Comparison of ENCODE assay signal across 33 mouse cellular contexts in genomic region chr1:191070259-191070658, GRCm38 (mm10). TPM values are rescaled to one million over a fixed set of nuclear protein-coding genes. Genes with fewer than 3 reads are reported as not detected.
DNase-seq lines count a peak whose midpoint lies in the region; ATAC-seq and TF ChIP-seq lines count a peak whose summit lies in the region.
"Had no signal": no experiment of that assay in that cellular context is flagged by ENCODE, and none has a peak within 500 bp of the region (broad histone marks: within the 10 kb centered on the region; RNA-seq: fewer than 3 reads in every experiment).

No protein-coding gene starts in this region.

- H3K9ac ChIP-seq in liver, adult 2 months (ENCODE audit: low read depth, low read length) = no peak overlapping the region
- no peak overlapping the region for H3K9ac ChIP-seq in liver, embryonic 11.5 days (ENCODE audit: low read depth, low read length)
- H3K9ac ChIP-seq in intestine, postnatal 0 days (ENCODE audit: low read depth, low read length) = no peak overlapping the region; the same call in 1 of the 2 replicates
- H3K9ac ChIP-seq: forebrain, embryonic 13.5 days; heart, embryonic 13.5 days; hindbrain, embryonic 12.5 days; hindbrain, embryonic 15.5 days had no signal

- no peak overlapping the region for H3K4me3 ChIP-seq in liver, adult 2 months (ENCODE audit: insufficient read depth, low read depth, low read length)
- no peak overlapping the region for H3K4me3 ChIP-seq in liver, embryonic 11.5 days (ENCODE audit: low read depth, low read length)
- no peak overlapping the region for H3K4me3 ChIP-seq in brown adipose tissue, adult 24 weeks (ENCODE audit: insufficient read depth, low read depth, low read length)
- no peak overlapping the region for H3K4me3 ChIP-seq in intestine, postnatal 0 days (ENCODE audit: low read depth, low read length)
- H3K4me3 ChIP-seq: forebrain, embryonic 10.5 days; forebrain, embryonic 13.5 days; heart, embryonic 10.5 days; heart, embryonic 13.5 days; hindbrain, embryonic 12.5 days; hindbrain, embryonic 15.5 days had no signal

- H3K27me3 ChIP-seq in liver, adult 2 months (ENCODE audit: control insufficient read depth, insufficient read depth, low read length) = no peaks in the 10 kb centered on the region
- no peaks in the 10 kb centered on the region for H3K27me3 ChIP-seq in liver, embryonic 11.5 days (replicated peaks; ENCODE audit: control insufficient read depth, insufficient read depth, low read length)
- no peaks in the 10 kb centered on the region for H3K27me3 ChIP-seq in intestine, postnatal 0 days (replicated peaks; ENCODE audit: control insufficient read depth, insufficient read depth, low read length)
- H3K27me3 ChIP-seq: forebrain, embryonic 13.5 days; heart, embryonic 13.5 days; hindbrain, embryonic 12.5 days; hindbrain, embryonic 15.5 days; Patski had no signal

- no peaks in the 10 kb centered on the region for H3K79me2 ChIP-seq in liver, adult 2 months (ENCODE audit: control insufficient read depth, insufficient read depth, low read length)

- TF ChIP-seq POLR2A in liver, adult 2 months (IDR thresholded peaks at IDR 0.05; ENCODE audit: extremely low read depth, insufficient read depth, low read length) = no peak

- 82% methylated on average over 4 of the region's 4 CpGs for WGBS in liver, adult 2 months
- WGBS in liver, embryonic 11.5 days = 85% methylated on average over 4 of the region's 4 CpGs
- 73% methylated on average over 4 of the region's 4 CpGs for WGBS in intestine, postnatal 0 days

- TF ChIP-seq CTCF in liver, adult 2 months (IDR thresholded peaks at IDR 0.05; ENCODE audit: low read depth, low read length) = no peak
- no peak for TF ChIP-seq CTCF in intestine, postnatal 0 days (IDR thresholded peaks at IDR 0.05; ENCODE audit: low read depth)

- H3K27ac ChIP-seq in liver, adult 2 months (replicated peaks; ENCODE audit: insufficient read depth, low read depth, low read length) = peak overlapping the region; percentile 54
- H3K27ac ChIP-seq in liver, embryonic 11.5 days (ENCODE audit: low read depth, low read length) = no peak overlapping the region
- H3K27ac ChIP-seq in brown adipose tissue, adult 24 weeks (replicated peaks; ENCODE audit: low read depth, low read length) = 0 out of 2 replicates have a peak overlapping the region, but pooled peaks have one; percentile 10
- peak overlapping the region; percentile 96 for H3K27ac ChIP-seq in intestine, postnatal 0 days (ENCODE audit: low read depth, low read length)
- H3K27ac ChIP-seq: forebrain, embryonic 10.5 days; forebrain, embryonic 13.5 days; heart, embryonic 10.5 days; heart, embryonic 13.5 days; hindbrain, embryonic 12.5 days; hindbrain, embryonic 15.5 days had no signal

- no peak overlapping the region for H3K4me2 ChIP-seq in liver, embryonic 11.5 days
- H3K4me2 ChIP-seq in intestine, postnatal 0 days (replicated peaks; ENCODE audit: low read depth) = no peak overlapping the region
- H3K4me2 ChIP-seq: forebrain, embryonic 13.5 days; heart, embryonic 13.5 days; hindbrain, embryonic 12.5 days; hindbrain, embryonic 15.5 days had no signal

- ATAC-seq in liver, embryonic 11.5 days (replicated peaks; ENCODE audit: low FRiP score) = no peak
- ATAC-seq in intestine, postnatal 0 days = no peak
- ATAC-seq: activated CD4-positive, CD25-positive, alpha-beta regulatory T cell, adult 4 months; forebrain, embryonic 13.5 days; forebrain, embryonic 16.5 days; Patski had no signal

- no peaks in the 10 kb centered on the region for H3K9me3 ChIP-seq in liver, embryonic 11.5 days (ENCODE audit: control insufficient read depth, low read length)
- no peaks in the 10 kb centered on the region for H3K9me3 ChIP-seq in intestine, postnatal 0 days (ENCODE audit: control insufficient read depth)
- H3K9me3 ChIP-seq: forebrain, embryonic 10.5 days; forebrain, embryonic 13.5 days; G1E; heart, embryonic 10.5 days; heart, embryonic 13.5 days; hindbrain, embryonic 12.5 days; hindbrain, embryonic 15.5 days had no signal

- H3K4me1 ChIP-seq in liver, adult 2 months (ENCODE audit: control insufficient read depth, insufficient read depth, low read length) = peaks cover 19% of the 10 kb centered on the region
- no peaks in the 10 kb centered on the region for H3K4me1 ChIP-seq in liver, embryonic 11.5 days (replicated peaks; ENCODE audit: control insufficient read depth, insufficient read depth, low read length)
- H3K4me1 ChIP-seq in brown adipose tissue, adult 24 weeks (ENCODE audit: control insufficient read depth, insufficient read depth, insufficient read length, low read length) = no peaks in the 10 kb centered on the region
- H3K4me1 ChIP-seq in intestine, postnatal 0 days (replicated peaks; ENCODE audit: control insufficient read depth, insufficient read depth, low read length) = 0 out of 2 replicates have a peak, but pooled peaks cover 3% of the 10 kb centered on the region
- H3K4me1 ChIP-seq: forebrain, embryonic 10.5 days; forebrain, embryonic 13.5 days; heart, embryonic 10.5 days; hindbrain, embryonic 12.5 days; hindbrain, embryonic 15.5 days had no signal

- no peak for DNase-seq in liver, adult 2 months (ENCODE audit: extremely low read depth, low read depth, low spot score)
- DNase-seq in liver, embryonic 11.5 days (ENCODE audit: low spot score) = no peak
- peak; percentile 71 for DNase-seq in ES-CJ7 (ENCODE audit: low read depth, low spot score)
- DNase-seq in urinary bladder, postnatal 25 days (ENCODE audit: low spot score) = no peak
- DNase-seq in heart, adult 8-10 months (ENCODE audit: low spot score) = no peak
- DNase-seq in heart, adult 18-20 months = no peak
- DNase-seq: adrenal gland, adult 8-10 months; adrenal gland, postnatal 25 days; cerebellum, adult 18-20 months; cerebellum, adult 9-10 months; cerebellum, postnatal 14 days; gastrocnemius, postnatal 14 days; heart, adult 11 months; heart, postnatal 14 days; heart, postnatal 4 days had no signal

- no peaks in the 10 kb centered on the region for H3K36me3 ChIP-seq in liver, adult 2 months (ENCODE audit: control insufficient read depth, insufficient read depth, low read length)
- H3K36me3 ChIP-seq in liver, embryonic 11.5 days (ENCODE audit: control insufficient read depth, insufficient read depth, low read length) = peaks cover 51% of the 10 kb centered on the region
- peaks cover 3% of the 10 kb centered on the region; the same call in 1 of the 2 replicates for H3K36me3 ChIP-seq in intestine, postnatal 0 days (ENCODE audit: control insufficient read depth, insufficient read depth)
- H3K36me3 ChIP-seq: hindbrain, embryonic 15.5 days had no signal

RNA-seq across cellular contexts. Expression of gene Nsl1, which starts 7.4 kb away (rescaled TPM):
- 0.34 and 0.46 TPM in 2 replicates for total RNA-seq in liver, adult 2 months (2014; rRNA removed)
- 0.04 and 0.11 TPM in 2 replicates for polyA plus RNA-seq in liver, adult 2 months (2012; rRNA removed)
- polyA plus RNA-seq in liver, embryonic 11.5 days (2014; fragmentation: Nextera tagmentation; extraction: Ambion mirVana) = 27.7 and 30.7 TPM in 2 replicates
- 0.28 and 0.79 TPM in 2 replicates for polyA plus RNA-seq in brown adipose tissue, adult 24 weeks (2012; ENCODE audit: insufficient read depth, insufficient read length, missing spikeins)
- polyA plus RNA-seq in intestine, postnatal 0 days (2015; fragmentation: Nextera tagmentation; extraction: Ambion mirVana) = 3.8 TPM in 2 replicates
- total RNA-seq in heart, adult 8-10 months (2022) = under 1 TPM; 0.19 to 0.79 (median 0.34) TPM
- under 1 TPM; 0.67 to 0.77 TPM for total RNA-seq in heart, adult 18-20 months (2021)

RNA-seq across cellular contexts. Expression of gene Tatdn3, which starts 7.5 kb away (rescaled TPM):
- total RNA-seq in liver, adult 2 months (2014; rRNA removed) = 9.3 and 16.3 TPM in 2 replicates
- 5.0 and 9.4 TPM in 2 replicates for polyA plus RNA-seq in liver, adult 2 months (2012; rRNA removed)
- polyA plus RNA-seq in liver, embryonic 11.5 days (2014; fragmentation: Nextera tagmentation; extraction: Ambion mirVana) = 14.4 and 17.2 TPM in 2 replicates
- 18.4 and 34.6 TPM in 2 replicates for polyA plus RNA-seq in brown adipose tissue, adult 24 weeks (2012; ENCODE audit: insufficient read depth, insufficient read length, missing spikeins)
- 17.3 and 18.1 TPM in 2 replicates for polyA plus RNA-seq in intestine, postnatal 0 days (2015; fragmentation: Nextera tagmentation; extraction: Ambion mirVana)
- total RNA-seq in heart, adult 8-10 months (2022) = 10 to 100 TPM in 3 of 4 experiments, 1 to 10 TPM in 1; 9.6 to 17.8 (median 12.1) TPM
- 10 to 100 TPM; 11.0 TPM for total RNA-seq in heart, adult 18-20 months (2021)

RNA-seq across cellular contexts. Expression of gene Batf3, which starts 27.4 kb away (rescaled TPM):
- 1.6 and 2.2 TPM in 2 replicates for total RNA-seq in liver, adult 2 months (2014; rRNA removed)
- 2.5 and 2.9 TPM in 2 replicates for polyA plus RNA-seq in liver, adult 2 months (2012; rRNA removed)
- polyA plus RNA-seq in liver, embryonic 11.5 days (2014; fragmentation: Nextera tagmentation; extraction: Ambion mirVana) = 5.7 and 6.0 TPM in 2 replicates
- 1.3 and 1.4 TPM in 2 replicates for polyA plus RNA-seq in brown adipose tissue, adult 24 weeks (2012; ENCODE audit: insufficient read depth, insufficient read length, missing spikeins)
- polyA plus RNA-seq in intestine, postnatal 0 days (2015; fragmentation: Nextera tagmentation; extraction: Ambion mirVana) = 6.9 and 7.3 TPM in 2 replicates
- under 1 TPM in 3 of 4 experiments, not detected in 1; 0.49 to 0.75 (median 0.69) TPM for total RNA-seq in heart, adult 8-10 months (2022)
- total RNA-seq in heart, adult 18-20 months (2021) = under 1 TPM; 0.25 to 0.93 TPM
- total RNA-seq: gastrocnemius, adult 18-20 months; heart, postnatal 14 days had no signal
- polyA plus RNA-seq: activated CD4-positive, CD25-positive, alpha-beta regulatory T cell, adult 4 months had no signal

RNA-seq across cellular contexts. Expression of gene Spata45, which starts 33.8 kb away (rescaled TPM):
- not detected in 2 replicates for total RNA-seq in liver, adult 2 months (2014; rRNA removed)
- polyA plus RNA-seq in liver, adult 2 months (2012; rRNA removed) = not detected in 2 replicates
- not detected in 2 replicates for polyA plus RNA-seq in liver, embryonic 11.5 days (2014; fragmentation: Nextera tagmentation; extraction: Ambion mirVana)
- polyA plus RNA-seq in brown adipose tissue, adult 24 weeks (2012; ENCODE audit: insufficient read depth, insufficient read length, missing spikeins) = not detected in 2 replicates
- 1.1 TPM in 2 replicates for polyA plus RNA-seq in intestine, postnatal 0 days (2015; fragmentation: Nextera tagmentation; extraction: Ambion mirVana)
- not detected for total RNA-seq in heart, adult 8-10 months (2022)
- not detected for total RNA-seq in heart, adult 18-20 months (2021)
- total RNA-seq: adrenal gland, adult 8-10 months; adrenal gland, postnatal 25 days; G1E; gastrocnemius, adult 18-20 months; gastrocnemius, postnatal 14 days; gastrocnemius, postnatal 4 days; heart, postnatal 14 days; heart, postnatal 4 days had no signal
- polyA plus RNA-seq: activated CD4-positive, CD25-positive, alpha-beta regulatory T cell, adult 4 months; brain, embryonic 14.5 days; embryonic facial prominence, embryonic 11.5 days; embryonic facial prominence, embryonic 14.5 days; forebrain, embryonic 10.5 days; forebrain, embryonic 13.5 days; forebrain, embryonic 16.5 days; G1E; heart, embryonic 10.5 days; heart, embryonic 13.5 days; heart, embryonic 16.5 days; hindbrain, embryonic 12.5 days; hindbrain, embryonic 15.5 days; Patski had no signal

RNA-seq across cellular contexts. Expression of gene Flvcr1, which starts 44.3 kb away (rescaled TPM):
- 4.0 and 4.1 TPM in 2 replicates for total RNA-seq in liver, adult 2 months (2014; rRNA removed)
- 2.1 and 2.7 TPM in 2 replicates for polyA plus RNA-seq in liver, adult 2 months (2012; rRNA removed)
- 11.8 and 12.1 TPM in 2 replicates for polyA plus RNA-seq in liver, embryonic 11.5 days (2014; fragmentation: Nextera tagmentation; extraction: Ambion mirVana)
- polyA plus RNA-seq in brown adipose tissue, adult 24 weeks (2012; ENCODE audit: insufficient read depth, insufficient read length, missing spikeins) = 4.1 and 4.6 TPM in 2 replicates
- 57.4 and 65.5 TPM in 2 replicates for polyA plus RNA-seq in intestine, postnatal 0 days (2015; fragmentation: Nextera tagmentation; extraction: Ambion mirVana)
- 1 to 10 TPM; 3.5 to 6.5 (median 4.0) TPM for total RNA-seq in heart, adult 8-10 months (2022)
- total RNA-seq in heart, adult 18-20 months (2021) = 1 to 10 TPM; 3.4 to 4.1 TPM
